Mouse (Mus musculus) thymus, adult 2 months (tissue): ENCODE data around the gene Ccdc169.

Source experiments
- CTCF ChIP-seq: fragments of 200-500 bp; IDR thresholded peaks from 2 replicates; pipeline ENCODE4 v1.5.1; 2012; ENCODE audit warnings: mild to moderate bottlenecking, control low read depth, low read length, moderate library complexity, borderline replicate concordance; ENCODE audit not compliant: control insufficient read depth, poor library complexity, insufficient read depth; ENCODE audit errors: extremely low read depth
- POLR2A ChIP-seq: fragments of 200-500 bp; IDR thresholded peaks from 2 replicates; pipeline ENCODE4 v1.6.1; 2012; ENCODE audit warnings: mild to moderate bottlenecking, low read length, control low read depth, moderate library complexity; ENCODE audit not compliant: control insufficient read depth, poor library complexity, insufficient read depth; ENCODE audit errors: extremely low read depth

DNA sequence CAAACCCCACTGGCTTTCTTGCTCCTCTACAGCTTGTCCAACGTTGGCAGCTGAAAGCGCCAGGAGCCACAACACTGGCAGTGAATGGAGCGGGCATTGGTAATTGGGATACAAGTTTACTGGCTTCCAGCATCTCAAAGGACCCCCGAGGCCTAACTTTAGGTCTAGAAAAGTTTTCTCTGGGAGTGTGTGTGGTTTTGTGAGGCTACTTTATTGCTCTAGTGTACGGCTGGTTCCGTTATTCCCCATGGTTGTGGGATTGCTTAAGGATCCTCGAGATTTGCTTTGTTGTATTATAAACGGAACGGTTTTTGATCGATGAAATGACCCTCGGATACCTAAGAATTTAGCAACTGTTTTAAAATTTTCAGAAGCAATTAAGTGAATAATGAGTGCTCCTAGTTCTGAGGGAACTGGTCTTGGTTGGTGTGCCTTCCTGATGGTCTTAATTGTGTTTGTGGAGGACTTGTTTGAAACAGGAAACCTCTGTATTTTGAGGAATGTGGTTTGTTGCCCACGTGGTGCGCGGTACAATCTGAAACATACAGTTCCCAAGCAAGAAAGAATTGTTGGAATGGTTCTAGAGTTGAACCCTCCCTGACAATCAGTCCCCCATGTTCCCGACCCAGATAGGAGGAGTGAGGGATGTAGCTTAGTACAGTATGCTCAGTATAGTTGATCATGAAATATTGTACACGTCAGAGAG, 24.3 kb upstream of the Ccdc169 start:
- TF ChIP-seq CTCF (no peak), POLR2A (no peak)
